In genomic region chr12:86001120-86001655, GRCm38 (mm10) we compare ENCODE assay signal across 10 mouse cellular contexts.
DNase-seq lines count a peak whose midpoint lies in the region; ATAC-seq and TF ChIP-seq lines count a peak whose summit lies in the region.
"Had no signal": no experiment of that assay in that cellular context is flagged by ENCODE, and none has a peak within 500 bp of the region (broad histone marks: within the 10 kb centered on the region; RNA-seq: fewer than 3 reads in every experiment).

No protein-coding gene starts in this region.

- H3K4me1 ChIP-seq in kidney, postnatal 0 days (replicated peaks; ENCODE audit: insufficient read depth, low read length) = 0 out of 2 replicates have a peak, but pooled peaks cover 12% of the 10 kb centered on the region
- H3K4me1 ChIP-seq in embryonic facial prominence, embryonic 12.5 days = peaks cover 15% of the 10 kb centered on the region

- no peak overlapping the region for H3K4me3 ChIP-seq in kidney, postnatal 0 days (replicated peaks; ENCODE audit: low read depth, low read length)
- no peak overlapping the region for H3K4me3 ChIP-seq in embryonic facial prominence, embryonic 12.5 days

- H3K27me3 ChIP-seq in kidney, postnatal 0 days (ENCODE audit: insufficient read depth, low read length) = no peaks in the 10 kb centered on the region
- no peaks in the 10 kb centered on the region for H3K27me3 ChIP-seq in embryonic facial prominence, embryonic 12.5 days

- H3K27ac ChIP-seq in kidney, postnatal 0 days = peak overlapping the region; percentile 82
- H3K27ac ChIP-seq in embryonic facial prominence, embryonic 12.5 days = peak overlapping the region; percentile 92
- H3K27ac ChIP-seq: macrophage had no signal

- TF ChIP-seq CTCF in kidney, postnatal 0 days (IDR thresholded peaks at IDR 0.05; ENCODE audit: low read depth) = no peak

- 0 out of 2 replicates have a peak overlapping the region, but pooled peaks have one; percentile 37 for H3K9ac ChIP-seq in kidney, postnatal 0 days (ENCODE audit: low read depth, low read length)
- no peak overlapping the region for H3K9ac ChIP-seq in embryonic facial prominence, embryonic 12.5 days

- peak; percentile 33; the same call in 1 of the 2 replicates for ATAC-seq in kidney, postnatal 0 days (replicated peaks; ENCODE audit: low FRiP score, low read depth)
- no peak for ATAC-seq in embryonic facial prominence, embryonic 12.5 days (ENCODE audit: insufficient number of reproducible peaks, insufficient read depth, low FRiP score, low TSS enrichment)

- DNase-seq in kidney, postnatal 0 days (ENCODE audit: low spot score) = peak; percentile 80
- no peak for DNase-seq in kidney, adult 11 months
- peak; percentile 22 for DNase-seq in heart, postnatal 4 days
- DNase-seq in neural tube, embryonic 10.5 days (ENCODE audit: extremely low spot score, low spot score) = peak; percentile 23
- no peak for DNase-seq in spleen, postnatal 14 days (ENCODE audit: low spot score in 2 of 2)
- DNase-seq in urinary bladder, adult 18-20 months (ENCODE audit: low spot score in 2 of 2) = no peak
- no peak for DNase-seq in urinary bladder, postnatal 4 days (ENCODE audit: low spot score in 2 of 2)
- DNase-seq: thymus, postnatal 36 days had no signal

- no peaks in the 10 kb centered on the region for H3K9me3 ChIP-seq in kidney, postnatal 0 days (replicated peaks; ENCODE audit: low read length)
- no peaks in the 10 kb centered on the region for H3K9me3 ChIP-seq in embryonic facial prominence, embryonic 12.5 days

- no peak overlapping the region for H3K4me2 ChIP-seq in kidney, postnatal 0 days (ENCODE audit: low read length)
- peak overlapping the region; percentile 9; the same call in 1 of the 2 replicates for H3K4me2 ChIP-seq in embryonic facial prominence, embryonic 12.5 days (replicated peaks)

- no peaks in the 10 kb centered on the region for H3K36me3 ChIP-seq in kidney, postnatal 0 days (ENCODE audit: insufficient read depth, low read length)
- H3K36me3 ChIP-seq in embryonic facial prominence, embryonic 12.5 days = peaks cover 5% of the 10 kb centered on the region

- 17% methylated on average over 7 of the region's 7 CpGs for WGBS in kidney, postnatal 0 days
- 36% methylated on average over 7 of the region's 7 CpGs for WGBS in embryonic facial prominence, embryonic 12.5 days

Comparison
In these comparisons a context has a peak if more than half of its experiments do, and no peak if none do; other contexts are left out.
1. DNase-seq: peak in kidney, postnatal 0 days (single experiment), heart, postnatal 4 days (single experiment) and neural tube, embryonic 10.5 days (single experiment); none in kidney, adult 11 months (single experiment), spleen, postnatal 14 days (0 of 2), urinary bladder, adult 18-20 months (0 of 2) and urinary bladder, postnatal 4 days (0 of 2).